Mouse (Mus musculus) erythroblast, embryonic 14.5 days (primary cell): ENCODE data around the gene Zfp518a.

Source experiments
- GATA1 ChIP-seq: IDR thresholded peaks from 2 replicates; pipeline ENCODE4 v1.6.1; 2012; ENCODE audit warnings: low read length, inconsistent platforms, mixed read lengths
- TAL1 ChIP-seq: IDR thresholded peaks from 3 replicates; pipeline ENCODE4 v1.6.1; 2012; ENCODE audit warnings: low read length, inconsistent platforms, mixed read lengths

- TF ChIP-seq TAL1, result no peak
- no peak for TF ChIP-seq GATA1
These were observed 12.8 kb upstream of the Zfp518a start for GRCm38 (mm10) chr19:40881700-40882099.
